In genomic region chr11:31371256-31371838, GRCm38 (mm10) we compare ENCODE assay signal across 9 mouse cellular contexts. TPM values are rescaled to one million over a fixed set of nuclear protein-coding genes. Genes with fewer than 3 reads are reported as not detected.
DNase-seq lines count a peak whose midpoint lies in the region; ATAC-seq lines count a peak whose summit lies in the region.
"Had no signal": no experiment of that assay in that cellular context is flagged by ENCODE, and none has a peak within 500 bp of the region (broad histone marks: within the 10 kb centered on the region; RNA-seq: fewer than 3 reads in every experiment).

No protein-coding gene starts in this region.

- H3K4me2 ChIP-seq in limb, embryonic 12.5 days, result peak overlapping the region; percentile 98
- H3K4me2 ChIP-seq in neural tube, embryonic 15.5 days, result peak overlapping the region; percentile 99

- H3K4me1 ChIP-seq in limb, embryonic 12.5 days (replicated peaks), result peaks cover 27% of the 10 kb centered on the region
- peaks cover 27% of the 10 kb centered on the region for H3K4me1 ChIP-seq in neural tube, embryonic 15.5 days

- peaks cover 70% of the 10 kb centered on the region for H3K27me3 ChIP-seq in limb, embryonic 12.5 days
- peaks cover 35% of the 10 kb centered on the region for H3K27me3 ChIP-seq in neural tube, embryonic 15.5 days (replicated peaks)

- H3K9me3 ChIP-seq in limb, embryonic 12.5 days, result no peaks in the 10 kb centered on the region
- no peaks in the 10 kb centered on the region for H3K9me3 ChIP-seq in neural tube, embryonic 15.5 days (replicated peaks)

- no peak overlapping the region for H3K27ac ChIP-seq in limb, embryonic 12.5 days
- H3K27ac ChIP-seq in neural tube, embryonic 15.5 days (replicated peaks), result no peak overlapping the region

- H3K4me3 ChIP-seq in limb, embryonic 12.5 days (replicated peaks), result peak overlapping the region; percentile 55
- peak overlapping the region; percentile 67 for H3K4me3 ChIP-seq in neural tube, embryonic 15.5 days (replicated peaks)
- H3K4me3 ChIP-seq: erythroblast, embryonic 14.5 days had no signal

- ATAC-seq in limb, embryonic 12.5 days (ENCODE audit: insufficient number of reproducible peaks, insufficient read depth, low FRiP score, low TSS enrichment, low read depth), result 0 out of 2 replicates have a peak, but pooled peaks have one; percentile 11
- ATAC-seq in neural tube, embryonic 15.5 days (ENCODE audit: low FRiP score), result no peak

- WGBS in limb, embryonic 12.5 days, result 1% methylated on average over 39 of the region's 39 CpGs
- WGBS in neural tube, embryonic 15.5 days, result under 1% methylated on average over 38 of the region's 39 CpGs

- no peak overlapping the region for H3K9ac ChIP-seq in limb, embryonic 12.5 days (replicated peaks)
- H3K9ac ChIP-seq in neural tube, embryonic 15.5 days (replicated peaks), result peak overlapping the region; percentile 41; the same call in 1 of the 2 replicates

- H3K36me3 ChIP-seq in limb, embryonic 12.5 days, result no peaks in the 10 kb centered on the region
- no peaks in the 10 kb centered on the region for H3K36me3 ChIP-seq in neural tube, embryonic 15.5 days

- peak; percentile 24 to 37 for DNase-seq in cerebellum, postnatal 14 days
- DNase-seq in cerebellum, adult 8-10 months, result no peak
- DNase-seq in thymus, postnatal 0 days (ENCODE audit: low spot score), result peak; percentile 39
- no peak for DNase-seq in thymus, adult 18-20 months
- no peak for DNase-seq in spleen, postnatal 10 days (ENCODE audit: low spot score in 2 of 2)
- no peak for DNase-seq in urinary bladder, postnatal 14 days (ENCODE audit: low spot score)

RNA-seq across cellular contexts. Expression of gene Stc2, which starts 1.5 kb away (rescaled TPM):
- polyA plus RNA-seq in thymus, postnatal 0 days (2015; fragmentation: Nextera tagmentation; extraction: Ambion mirVana), result 2.8 and 2.9 TPM in 2 replicates
- 1.3 and 1.8 TPM in 2 replicates for polyA plus RNA-seq in limb, embryonic 12.5 days (2016; fragmentation: Nextera tagmentation; extraction: Ambion mirVana)
- polyA plus RNA-seq in neural tube, embryonic 15.5 days (2015; fragmentation: Nextera tagmentation; extraction: Ambion mirVana), result 1.2 and 2.8 TPM in 2 replicates
- polyA plus RNA-seq: erythroblast, embryonic 14.5 days had no signal

Comparison
In these comparisons a context has a peak if more than half of its experiments do, and no peak if none do; other contexts are left out.
1. DNase-seq: peak in cerebellum, postnatal 14 days (2 of 2) and thymus, postnatal 0 days (single experiment); none in cerebellum, adult 8-10 months (single experiment), thymus, adult 18-20 months (0 of 2), spleen, postnatal 10 days (0 of 2) and urinary bladder, postnatal 14 days (single experiment).